Mouse (Mus musculus) kidney, embryonic 15.5 days (tissue): ENCODE results near the gene Mon2. TPM values are rescaled to one million over a fixed set of nuclear protein-coding genes. Genes with fewer than 3 reads are reported as not detected.

Experiments used
- ATAC-seq: fragments of 200-750 bp; cut with Nextera tagmentation; replicated peaks from 2 replicates; pipeline ENCODE4 v1.8.0; 2017; ENCODE audit warnings: moderate TSS enrichment; ENCODE audit not compliant: low FRiP score
- H3K27ac ChIP-seq: fragments of 300-500 bp; sonication (generic); 2 replicates; pipeline ENCODE4 v1.5.1; 2015; ENCODE audit warnings: mild to moderate bottlenecking, inconsistent platforms
- H3K27me3 ChIP-seq: fragments of 300-500 bp; sonication (generic); 2 replicates; pipeline ENCODE4 v1.6.1; 2015; ENCODE audit warnings: inconsistent platforms
- H3K36me3 ChIP-seq: fragments of 300-500 bp; sonication (generic); 2 replicates; pipeline ENCODE4 v1.6.1; 2015; ENCODE audit warnings: inconsistent platforms
- H3K4me1 ChIP-seq: fragments of 300-500 bp; sonication (generic); 2 replicates; pipeline ENCODE4 v1.6.1; 2015; ENCODE audit warnings: inconsistent platforms
- H3K4me2 ChIP-seq: fragments of 300-500 bp; sonication (generic); 2 replicates; pipeline ENCODE4 v1.6.1; 2015; ENCODE audit warnings: moderate library complexity, mild to moderate bottlenecking, inconsistent platforms
- H3K4me3 ChIP-seq: fragments of 300-500 bp; sonication (generic); replicated peaks from 2 replicates; pipeline ENCODE4 v1.5.1; 2015; ENCODE audit warnings: mild to moderate bottlenecking, inconsistent platforms
- H3K9ac ChIP-seq: fragments of 300-500 bp; sonication (generic); 2 replicates; pipeline ENCODE4 v1.6.1; 2015; ENCODE audit warnings: mild to moderate bottlenecking, inconsistent platforms
- H3K9me3 ChIP-seq: fragments of 300-500 bp; sonication (generic); replicated peaks from 2 replicates; pipeline ENCODE4 v1.6.1; 2016; ENCODE audit warnings: inconsistent platforms
- WGBS: fragments of 180-500 bp; shearing (Covaris S2); methylation state at CpG from one replicate; pipeline ENCODE4 v1.1.7; 2015; ENCODE audit warnings: mixed read lengths; 5-methylcytosine and 5-hydroxymethylcytosine counted together
- polyA plus RNA-seq: library from polyadenylated mRNA; unstranded; fragments of >200 nt; fragmentation: Nextera tagmentation; extraction: Ambion mirVana; gene quantifications from 2 replicates; pipeline ENCODE4 v1.2.1, GENCODE M21; 2015

Mon2 gene
- polyA plus RNA-seq, result 24.3 and 24.6 TPM in 2 replicates

- no peaks in the 10 kb centered on the region for H3K9me3 ChIP-seq
- peak within 1 kb of the TSS; percentile 73 for H3K4me3 ChIP-seq
- ATAC-seq, result peak; percentile 100
- H3K4me2 ChIP-seq, result peak within 1 kb of the TSS; percentile 74
- peak within 1 kb of the TSS; percentile 89 for H3K9ac ChIP-seq
- H3K36me3 ChIP-seq, result peaks cover 11% of the 10 kb centered on the region; the same call in 1 of the 2 replicates
- H3K27me3 ChIP-seq, result no peaks in the 10 kb centered on the region
- H3K27ac ChIP-seq, result peak within 1 kb of the TSS; percentile 81
- H3K4me1 ChIP-seq, result peaks cover 12% of the 10 kb centered on the region; the same call in 1 of the 2 replicates
- 1% methylated on average over 57 of the region's 58 CpGs for WGBS
These were observed at the start of gene Mon2 for GRCm38 (mm10) chr10:123076245-123077023. Mon2 (minus strand) TSS chr10:123076505.

GRCm38 (mm10) chr10:123120666-123121392 lies 44.5 kb upstream of the Mon2 start:
- Histone ChIP-seq H3K27ac (no peak overlapping the region), H3K36me3 (peaks cover 92% of the 10 kb centered on the region), H3K4me1 (no peaks in the 10 kb centered on the region), H3K4me2 (no peak overlapping the region), H3K4me3 (no peak overlapping the region), H3K9me3 (no peaks in the 10 kb centered on the region), H3K27me3 (no peaks in the 10 kb centered on the region), H3K9ac (no peak overlapping the region)
- no peak for ATAC-seq
- 95% methylated on average over 14 of the region's 14 CpGs for WGBS

DNA sequence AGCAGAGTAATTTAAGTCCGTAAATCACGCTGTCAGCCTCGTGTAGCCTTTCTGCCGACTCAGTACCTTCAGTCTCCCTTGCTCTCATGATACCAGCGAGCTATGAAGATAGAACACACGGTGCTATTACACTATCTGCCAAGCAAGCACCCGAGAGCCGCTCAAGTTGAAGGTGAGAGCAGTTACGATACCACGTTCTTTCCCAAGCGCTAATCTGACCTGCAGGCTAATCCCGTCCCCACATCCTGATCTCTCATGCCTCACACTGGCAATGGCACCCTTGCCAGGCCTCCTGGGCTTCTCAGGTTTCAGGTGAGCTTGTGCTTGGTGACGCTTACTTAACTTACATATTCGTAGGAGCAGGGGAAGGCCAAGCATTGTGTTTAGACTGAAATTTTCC lies 40.6 kb upstream of the Mon2 start:
- Histone ChIP-seq H3K9ac (no peak overlapping the region), H3K36me3 (peaks cover 87% of the 10 kb centered on the region), H3K4me1 (no peaks in the 10 kb centered on the region), H3K27ac (no peak overlapping the region), H3K4me2 (no peak overlapping the region), H3K27me3 (no peaks in the 10 kb centered on the region), H3K4me3 (no peak overlapping the region), H3K9me3 (no peaks in the 10 kb centered on the region)
- ATAC-seq, result no peak
- WGBS, result 68% methylated on average over 14 of the region's 14 CpGs

DNA sequence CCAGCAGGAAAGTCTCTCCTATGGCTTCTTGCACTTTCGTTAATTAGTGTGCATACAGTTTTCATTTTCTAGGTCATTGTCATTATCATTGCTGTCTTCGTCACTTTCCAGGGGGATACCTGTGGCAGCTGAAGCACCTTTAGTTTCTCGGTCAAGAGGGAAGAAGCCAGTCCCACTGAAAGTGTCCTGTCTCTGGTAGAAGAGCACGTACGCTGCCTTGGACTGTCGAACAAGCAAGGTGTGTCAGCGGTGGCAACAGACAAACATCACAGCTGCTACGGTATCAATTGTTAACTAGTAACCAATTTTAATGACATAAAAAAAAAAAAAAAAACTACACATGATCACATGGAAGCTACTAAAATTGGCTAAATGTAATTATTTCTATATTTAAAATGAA lies 37.2 kb upstream of the Mon2 start:
- Histone ChIP-seq H3K4me2 (no peak overlapping the region), H3K9ac (no peak overlapping the region), H3K4me3 (no peak overlapping the region), H3K36me3 (peaks cover 78% of the 10 kb centered on the region), H3K4me1 (no peaks in the 10 kb centered on the region), H3K9me3 (no peaks in the 10 kb centered on the region), H3K27ac (no peak overlapping the region), H3K27me3 (no peaks in the 10 kb centered on the region)
- no peak for ATAC-seq
- WGBS, result 89% methylated on average over 8 of the region's 8 CpGs

DNA sequence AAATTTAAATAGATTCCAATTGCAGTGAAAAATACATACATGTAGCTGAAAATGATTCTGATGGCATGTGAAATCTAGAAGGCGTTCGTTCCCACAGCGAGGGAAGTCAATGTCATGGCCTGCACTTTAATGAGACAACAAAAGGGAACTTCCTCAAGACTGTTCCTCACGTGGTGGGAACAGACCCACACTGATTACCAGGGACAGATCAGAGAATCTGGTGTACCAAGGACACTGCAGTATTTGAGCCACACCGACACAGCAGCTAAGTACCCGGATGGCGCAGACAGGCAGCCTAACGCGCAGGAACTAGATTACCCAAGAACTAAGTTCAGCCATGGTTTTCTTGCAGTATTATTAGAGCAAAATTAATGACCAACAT lies 36.5 kb upstream of the Mon2 start:
- WGBS, result 90% methylated on average over 9 of the region's 9 CpGs
- H3K4me1 ChIP-seq, result no peaks in the 10 kb centered on the region
- H3K4me2 ChIP-seq, result no peak overlapping the region
- H3K36me3 ChIP-seq, result peaks cover 71% of the 10 kb centered on the region
- no peak overlapping the region for H3K9ac ChIP-seq
- no peaks in the 10 kb centered on the region for H3K27me3 ChIP-seq
- H3K27ac ChIP-seq, result no peak overlapping the region
- ATAC-seq, result no peak
- no peak overlapping the region for H3K4me3 ChIP-seq
- H3K9me3 ChIP-seq, result no peaks in the 10 kb centered on the region

GRCm38 (mm10) chr10:123112056-123112786 lies 35.9 kb upstream of the Mon2 start:
- no peak for ATAC-seq
- H3K9me3 ChIP-seq, result no peaks in the 10 kb centered on the region
- H3K27me3 ChIP-seq, result no peaks in the 10 kb centered on the region
- no peak overlapping the region for H3K4me2 ChIP-seq
- peaks cover 66% of the 10 kb centered on the region for H3K36me3 ChIP-seq
- H3K9ac ChIP-seq, result no peak overlapping the region
- no peak overlapping the region for H3K4me3 ChIP-seq
- no peaks in the 10 kb centered on the region for H3K4me1 ChIP-seq
- no peak overlapping the region for H3K27ac ChIP-seq
- WGBS, result 90% methylated on average over 11 of the region's 11 CpGs

- ATAC-seq, result no peak
- Histone ChIP-seq H3K9ac (no peak overlapping the region), H3K36me3 (peaks cover 49% of the 10 kb centered on the region), H3K4me1 (peaks cover 8% of the 10 kb centered on the region), H3K27me3 (no peaks in the 10 kb centered on the region), H3K4me2 (no peak overlapping the region), H3K4me3 (no peak overlapping the region), H3K9me3 (no peaks in the 10 kb centered on the region), H3K27ac (no peak overlapping the region)
- WGBS, result 84% methylated on average over 11 of the region's 11 CpGs
These were observed 34.2 kb upstream of the Mon2 start for GRCm38 (mm10) chr10:123110548-123110947.

- Histone ChIP-seq H3K4me2 (no peak overlapping the region), H3K9me3 (no peaks in the 10 kb centered on the region), H3K9ac (no peak overlapping the region), H3K36me3 (peaks cover 34% of the 10 kb centered on the region), H3K4me1 (peaks cover 8% of the 10 kb centered on the region), H3K27me3 (no peaks in the 10 kb centered on the region), H3K4me3 (no peak overlapping the region), H3K27ac (no peak overlapping the region)
- ATAC-seq, result no peak
- 90% methylated on average over 1 of the region's 1 CpGs for WGBS
These were observed 32.2 kb upstream of the Mon2 start for GRCm38 (mm10) chr10:123108527-123108926.

- Histone ChIP-seq H3K4me1 (peaks cover 8% of the 10 kb centered on the region), H3K27me3 (no peaks in the 10 kb centered on the region), H3K9ac (no peak overlapping the region), H3K4me2 (no peak overlapping the region), H3K36me3 (peaks cover 30% of the 10 kb centered on the region), H3K4me3 (no peak overlapping the region), H3K9me3 (no peaks in the 10 kb centered on the region), H3K27ac (no peak overlapping the region)
- ATAC-seq, result no peak
- 81% methylated on average over 5 of the region's 5 CpGs for WGBS
These were observed 31.8 kb upstream of the Mon2 start for GRCm38 (mm10) chr10:123108121-123108520.

- Histone ChIP-seq H3K9me3 (no peaks in the 10 kb centered on the region), H3K36me3 (no peaks in the 10 kb centered on the region), H3K4me2 (no peak overlapping the region), H3K9ac (no peak overlapping the region), H3K4me3 (no peak overlapping the region), H3K27me3 (no peaks in the 10 kb centered on the region), H3K4me1 (peaks cover under 1% of the 10 kb centered on the region; the same call in 1 of the 2 replicates), H3K27ac (no peak overlapping the region)
- ATAC-seq, result no peak
- WGBS, result 66% methylated on average over 1 of the region's 1 CpGs
These were observed 25.0 kb upstream of the Mon2 start for GRCm38 (mm10) chr10:123101303-123101702.

- Histone ChIP-seq H3K27me3 (no peaks in the 10 kb centered on the region), H3K4me3 (no peak overlapping the region), H3K9ac (no peak overlapping the region), H3K27ac (no peak overlapping the region), H3K4me1 (no peaks in the 10 kb centered on the region), H3K9me3 (no peaks in the 10 kb centered on the region), H3K36me3 (no peaks in the 10 kb centered on the region), H3K4me2 (no peak overlapping the region)
- WGBS, result 65% methylated on average over 2 of the region's 2 CpGs
- ATAC-seq, result 0 out of 2 replicates have a peak, but pooled peaks have one; percentile 52
These were observed 24.3 kb upstream of the Mon2 start for GRCm38 (mm10) chr10:123100584-123100983.

GRCm38 (mm10) chr10:123094504-123094903 lies 18.2 kb upstream of the Mon2 start:
- Histone ChIP-seq H3K9me3 (no peaks in the 10 kb centered on the region), H3K27ac (no peak overlapping the region), H3K4me1 (no peaks in the 10 kb centered on the region), H3K4me2 (no peak overlapping the region), H3K36me3 (no peaks in the 10 kb centered on the region), H3K9ac (no peak overlapping the region), H3K4me3 (no peak overlapping the region), H3K27me3 (no peaks in the 10 kb centered on the region)
- no peak for ATAC-seq
- 79% methylated on average over 7 of the region's 7 CpGs for WGBS
